Mouse (Mus musculus): ENCODE data around the gene Fam222b. TPM values are rescaled to one million over a fixed set of nuclear protein-coding genes. Genes with fewer than 3 reads are reported as not detected.

Gene Fam222b
- total RNA-seq, 2 experiments from 2014 or later: 29.5 to 30.3 TPM

- no peak for DNase-seq (ENCODE audit: low spot score in 2 of 2)
- H3K27ac ChIP-seq: no peak overlapping the region
- TF ChIP-seq CTCF (conservative IDR thresholded peaks at IDR 0.05): no peak
- no peak overlapping the region for H3K4me3 ChIP-seq
Measured at GRCm38 (mm10) chr11:78172748-78173383, 78.4 kb downstream of the Fam222b start.

- no peak for DNase-seq (ENCODE audit: low spot score in 2 of 2)
- no peak overlapping the region for H3K4me3 ChIP-seq
- no peak for TF ChIP-seq CTCF (conservative IDR thresholded peaks at IDR 0.05)
Measured at GRCm38 (mm10) chr11:78174506-78174905, 80.0 kb downstream of the Fam222b start.

GRCm38 (mm10) chr11:78175771-78176401 is 81.4 kb downstream of the Fam222b start:
- Histone ChIP-seq H3K4me3 (peak overlapping the region; percentile 62), H3K27ac (peak overlapping the region; percentile 82)
- TF ChIP-seq CTCF (conservative IDR thresholded peaks at IDR 0.05): peak; percentile 52
- DNase-seq (ENCODE audit: low spot score in 2 of 2): no peak

More at GRCm38 (mm10) chr11:78174506-78174905, 80.0 kb downstream of the Fam222b start:
- H3K27ac ChIP-seq: no peak overlapping the region

GRCm38 (mm10) chr11:78176402-78176862 is 82.0 kb downstream of the Fam222b start, which contains the start of the genes Nek8 and Tlcd1:
Gene Nek8 (minus strand): TSS chr11:78176675.
Gene Tlcd1 (plus strand): TSS chr11:78176711.
- Histone ChIP-seq H3K4me3 (peak within 1 kb of the TSS; percentile 62), H3K27ac (peak within 1 kb of the TSS; percentile 82)
- TF ChIP-seq CTCF (conservative IDR thresholded peaks at IDR 0.05): no peak
- peak; percentile 70 to 79 for DNase-seq (ENCODE audit: low spot score in 2 of 2)

- DNase-seq (ENCODE audit: low spot score in 2 of 2): no peak
- no peak for TF ChIP-seq CTCF (conservative IDR thresholded peaks at IDR 0.05)
- Histone ChIP-seq H3K4me3 (peak overlapping the region; percentile 62), H3K27ac (peak overlapping the region; percentile 82)
Measured at GRCm38 (mm10) chr11:78176905-78177331, 82.5 kb downstream of the Fam222b start.

- peak overlapping the region; percentile 62 for H3K4me3 ChIP-seq
- TF ChIP-seq CTCF (conservative IDR thresholded peaks at IDR 0.05): no peak
- peak overlapping the region; percentile 82 for H3K27ac ChIP-seq
- no peak for DNase-seq (ENCODE audit: low spot score in 2 of 2)
Measured at GRCm38 (mm10) chr11:78177437-78177836, 83.0 kb downstream of the Fam222b start.

GRCm38 (mm10) chr11:78177903-78178858 is 83.7 kb downstream of the Fam222b start:
- peak overlapping the region; percentile 90 for H3K27ac ChIP-seq
- H3K4me3 ChIP-seq: peak overlapping the region; percentile 62
- peak; percentile 88 to 93 for DNase-seq (ENCODE audit: low spot score in 2 of 2)
- TF ChIP-seq CTCF (conservative IDR thresholded peaks at IDR 0.05): peak; percentile 99

GRCm38 (mm10) chr11:78178859-78179437 is 84.5 kb downstream of the Fam222b start:
- peak overlapping the region; percentile 90 for H3K27ac ChIP-seq
- DNase-seq (ENCODE audit: low spot score in 2 of 2): peak in 1 of 2 experiments; percentile 51
- TF ChIP-seq CTCF (conservative IDR thresholded peaks at IDR 0.05): no peak

GRCm38 (mm10) chr11:78179438-78179999 is 85.1 kb downstream of the Fam222b start:
- H3K4me3 ChIP-seq: peak overlapping the region; percentile 62
- no peak for DNase-seq (ENCODE audit: low spot score in 2 of 2)
- peak overlapping the region; percentile 90 for H3K27ac ChIP-seq
- TF ChIP-seq CTCF (conservative IDR thresholded peaks at IDR 0.05): no peak

More at GRCm38 (mm10) chr11:78178859-78179437, 84.5 kb downstream of the Fam222b start:
- H3K4me3 ChIP-seq: peak overlapping the region; percentile 62

GRCm38 (mm10) chr11:78180081-78180761 is 85.8 kb downstream of the Fam222b start:
- no peak for TF ChIP-seq CTCF (conservative IDR thresholded peaks at IDR 0.05)
- H3K4me3 ChIP-seq: no peak overlapping the region; the same call in 1 of the 2 replicates
- no peak overlapping the region for H3K27ac ChIP-seq
- DNase-seq (ENCODE audit: low spot score in 2 of 2): no peak

- H3K27ac ChIP-seq: no peak overlapping the region; the same call in 1 of the 2 replicates
- DNase-seq (ENCODE audit: low spot score in 2 of 2): no peak
- TF ChIP-seq CTCF (conservative IDR thresholded peaks at IDR 0.05): no peak
- peak overlapping the region; percentile 100 for H3K4me3 ChIP-seq
Measured at GRCm38 (mm10) chr11:78181830-78182357, 87.4 kb downstream of the Fam222b start.

Measured in layer of hippocampus, adult 2 months (tissue).